Mouse (Mus musculus): Measurements from ENCODE around the gene Gm17027. TPM values are rescaled to one million over a fixed set of nuclear protein-coding genes. Genes with fewer than 3 reads are reported as not detected.
"Not testable (repeated sequence)": the region's sequence is repeated elsewhere in the genome, so short reads cannot be mapped to it uniquely, and the experiment has no call there.

Gene Gm17027
- not detected in 2 replicates for polyA plus RNA-seq (2014; fragmentation: Nextera tagmentation; extraction: Ambion mirVana)

GRCm38 (mm10) chr14:42162522-42162921 is at the start of gene Gm17027:
Gm17027 (minus strand) TSS chr14:42162622.
- not testable (repeated sequence) for H3K9ac ChIP-seq; ATAC-seq (ENCODE audit: insufficient read depth); H3K27ac ChIP-seq (ENCODE audit: low read depth); H3K9me3 ChIP-seq (ENCODE audit: low read depth, low read length); H3K4me3 ChIP-seq (ENCODE audit: low read depth, low read length); H3K4me1 ChIP-seq (ENCODE audit: insufficient read depth); H3K27me3 ChIP-seq (ENCODE audit: insufficient read depth, low read length); H3K36me3 ChIP-seq (ENCODE audit: insufficient read depth); H3K4me2 ChIP-seq; DNase-seq
- 75% methylated on average over 1 of the region's 2 CpGs for WGBS

- not testable (repeated sequence) for H3K36me3 ChIP-seq (ENCODE audit: insufficient read depth); H3K27me3 ChIP-seq (ENCODE audit: insufficient read depth, low read length); H3K9me3 ChIP-seq (ENCODE audit: low read depth, low read length); DNase-seq; H3K4me3 ChIP-seq (ENCODE audit: low read depth, low read length); H3K27ac ChIP-seq (ENCODE audit: low read depth); ATAC-seq (ENCODE audit: insufficient read depth); H3K4me2 ChIP-seq; H3K4me1 ChIP-seq (ENCODE audit: insufficient read depth); H3K9ac ChIP-seq
- no CpG with 5 or more reads among the region's 1 CpGs for WGBS
These were observed 28.3 kb upstream of the Gm17027 start, which contains the start of gene Gm3573 for GRCm38 (mm10) chr14:42190691-42191090. Gm3573 (minus strand) TSS chr14:42190791.

GRCm38 (mm10) chr14:42183936-42184335 is 21.5 kb upstream of the Gm17027 start:
- not testable (repeated sequence) for H3K4me2 ChIP-seq; H3K9ac ChIP-seq; H3K4me3 ChIP-seq (ENCODE audit: low read depth, low read length); H3K27me3 ChIP-seq (ENCODE audit: insufficient read depth, low read length); H3K4me1 ChIP-seq (ENCODE audit: insufficient read depth); ATAC-seq (ENCODE audit: insufficient read depth); DNase-seq; H3K36me3 ChIP-seq (ENCODE audit: insufficient read depth); H3K9me3 ChIP-seq (ENCODE audit: low read depth, low read length); H3K27ac ChIP-seq (ENCODE audit: low read depth)
- WGBS, result 79% methylated on average over 3 of the region's 3 CpGs

GRCm38 (mm10) chr14:42134571-42134970 is 27.9 kb downstream of the Gm17027 start:
- not testable (repeated sequence) for DNase-seq; H3K9me3 ChIP-seq (ENCODE audit: low read depth, low read length); ATAC-seq (ENCODE audit: insufficient read depth); H3K4me2 ChIP-seq; H3K4me3 ChIP-seq (ENCODE audit: low read depth, low read length); H3K4me1 ChIP-seq (ENCODE audit: insufficient read depth); H3K9ac ChIP-seq; H3K27me3 ChIP-seq (ENCODE audit: insufficient read depth, low read length); H3K36me3 ChIP-seq (ENCODE audit: insufficient read depth); H3K27ac ChIP-seq (ENCODE audit: low read depth)
- WGBS, result 85% methylated on average over 5 of the region's 8 CpGs

- H3K36me3 ChIP-seq (ENCODE audit: insufficient read depth); H3K27ac ChIP-seq (ENCODE audit: low read depth); H3K4me2 ChIP-seq; H3K9ac ChIP-seq; DNase-seq; H3K4me1 ChIP-seq (ENCODE audit: insufficient read depth); ATAC-seq (ENCODE audit: insufficient read depth); H3K27me3 ChIP-seq (ENCODE audit: insufficient read depth, low read length); H3K9me3 ChIP-seq (ENCODE audit: low read depth, low read length); H3K4me3 ChIP-seq (ENCODE audit: low read depth, low read length): not testable (repeated sequence)
- 47% methylated on average over 10 of the region's 14 CpGs for WGBS
These were observed 28.6 kb downstream of the Gm17027 start for GRCm38 (mm10) chr14:42133806-42134205.

GRCm38 (mm10) chr14:42117269-42117668 is 45.2 kb downstream of the Gm17027 start, which contains the start of gene Gm7951:
Gm7951 (minus strand) TSS chr14:42117369.
- H3K36me3 ChIP-seq (ENCODE audit: insufficient read depth); DNase-seq: not testable (repeated sequence)

More at GRCm38 (mm10) chr14:42117269-42117668, 45.2 kb downstream of the Gm17027 start, which contains the start of gene Gm7951:
- not testable (repeated sequence) for ATAC-seq (ENCODE audit: insufficient read depth); H3K4me3 ChIP-seq (ENCODE audit: low read depth, low read length); H3K9me3 ChIP-seq (ENCODE audit: low read depth, low read length); H3K4me1 ChIP-seq (ENCODE audit: insufficient read depth); H3K27me3 ChIP-seq (ENCODE audit: insufficient read depth, low read length); H3K4me2 ChIP-seq; H3K9ac ChIP-seq; H3K27ac ChIP-seq (ENCODE audit: low read depth)
- no CpG with 5 or more reads among the region's 2 CpGs for WGBS

Other genes starting within 250 kb of the Gm17027 start
- not detected in 2 replicates for gene 1700049E17Rik1, start 237.7 kb downstream of the Gm17027 start, polyA plus RNA-seq (2014; fragmentation: Nextera tagmentation; extraction: Ambion mirVana)
- not detected in 2 replicates for gene 1700024B05Rik, start 218.6 kb downstream of the Gm17027 start, polyA plus RNA-seq (2014; fragmentation: Nextera tagmentation; extraction: Ambion mirVana)
- not detected in 2 replicates for gene Gm6401, start 194.7 kb downstream of the Gm17027 start, polyA plus RNA-seq (2014; fragmentation: Nextera tagmentation; extraction: Ambion mirVana)
- gene Gm3543, start 179.3 kb downstream of the Gm17027 start, polyA plus RNA-seq (2014; fragmentation: Nextera tagmentation; extraction: Ambion mirVana), result not detected in 2 replicates
- gene Gm7951, start 45.3 kb downstream of the Gm17027 start, polyA plus RNA-seq (2014; fragmentation: Nextera tagmentation; extraction: Ambion mirVana), result not detected in 2 replicates
- not detected in 2 replicates for gene Gm3573, start 28.2 kb upstream of the Gm17027 start, polyA plus RNA-seq (2014; fragmentation: Nextera tagmentation; extraction: Ambion mirVana)
- not detected in 2 replicates for gene Gm17026, start 97.4 kb upstream of the Gm17027 start, polyA plus RNA-seq (2014; fragmentation: Nextera tagmentation; extraction: Ambion mirVana)
- gene Gm9611, start 134.7 kb upstream of the Gm17027 start, polyA plus RNA-seq (2014; fragmentation: Nextera tagmentation; extraction: Ambion mirVana), result not detected in 2 replicates
- not detected in 2 replicates for gene Gm7995, start 147.6 kb upstream of the Gm17027 start, polyA plus RNA-seq (2014; fragmentation: Nextera tagmentation; extraction: Ambion mirVana)